Mouse (Mus musculus): ENCODE results near the gene Gm4881. TPM values are rescaled to one million over a fixed set of nuclear protein-coding genes. Genes with fewer than 3 reads are reported as not detected.

The Gm4881 gene
- polyA plus RNA-seq, 1 experiment, result not detected

DNA sequence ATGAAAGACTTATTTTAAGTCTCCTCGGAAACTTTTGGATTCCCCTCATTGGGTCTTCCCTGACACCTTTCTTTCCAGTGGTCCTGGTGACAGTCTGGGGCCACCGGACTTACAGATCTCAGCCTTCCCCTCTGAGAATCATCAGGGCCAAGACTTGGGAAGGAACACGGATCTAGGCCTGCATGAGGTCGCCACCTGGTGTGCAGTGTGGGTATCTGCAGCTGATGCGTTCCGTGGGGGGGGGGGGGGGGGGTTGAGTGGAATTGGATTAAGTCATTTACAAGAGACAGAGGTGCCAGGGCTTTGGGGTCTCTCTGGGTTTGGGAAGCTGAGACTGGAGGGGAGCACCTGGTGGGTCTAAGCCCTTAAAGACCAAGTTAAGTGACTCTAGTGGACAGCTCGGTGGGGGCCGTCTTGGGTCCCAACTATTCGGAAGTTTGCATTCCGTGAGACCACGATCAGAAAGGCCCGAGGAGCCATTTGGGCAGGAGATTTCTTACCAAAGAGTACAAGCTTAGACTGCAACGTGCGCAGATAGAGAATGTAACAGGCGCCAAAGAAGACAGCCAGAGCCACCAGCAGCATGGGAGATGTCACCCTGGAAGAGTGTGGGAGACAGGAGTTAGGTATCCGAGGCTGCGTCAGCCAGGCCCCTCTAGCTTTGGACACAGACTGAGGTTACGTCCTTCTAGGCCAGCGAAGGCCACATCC lies 27.1 kb upstream of the Gm4881 start:
- H3K27ac ChIP-seq (ENCODE audit: insufficient read depth, low read depth, low read length), result peak overlapping the region; percentile 43; the same call in 1 of the 2 replicates
- TF ChIP-seq CTCF (IDR thresholded peaks at IDR 0.05; ENCODE audit: extremely low read depth, insufficient read length, insufficient replicate concordance, low read depth, low read length), result peak; percentile 68; the same call in 1 of the 2 replicates
- TF ChIP-seq POLR2A (IDR thresholded peaks at IDR 0.05; ENCODE audit: low read depth, low read length), result no peak
- H3K36me3 ChIP-seq (ENCODE audit: control insufficient read depth, insufficient read depth, low read length), result peaks cover 9% of the 10 kb centered on the region
- H3K4me1 ChIP-seq (ENCODE audit: control insufficient read depth, insufficient read depth, insufficient read length, low read length), result 0 out of 2 replicates have a peak, but pooled peaks cover 2% of the 10 kb centered on the region
- peak overlapping the region; percentile 88 for H3K4me3 ChIP-seq (ENCODE audit: low read depth, low read length)
- WGBS, result 7% methylated on average over 19 of the region's 19 CpGs
- no peaks in the 10 kb centered on the region for H3K27me3 ChIP-seq (ENCODE audit: control insufficient read depth, insufficient read depth, low read length)

DNA sequence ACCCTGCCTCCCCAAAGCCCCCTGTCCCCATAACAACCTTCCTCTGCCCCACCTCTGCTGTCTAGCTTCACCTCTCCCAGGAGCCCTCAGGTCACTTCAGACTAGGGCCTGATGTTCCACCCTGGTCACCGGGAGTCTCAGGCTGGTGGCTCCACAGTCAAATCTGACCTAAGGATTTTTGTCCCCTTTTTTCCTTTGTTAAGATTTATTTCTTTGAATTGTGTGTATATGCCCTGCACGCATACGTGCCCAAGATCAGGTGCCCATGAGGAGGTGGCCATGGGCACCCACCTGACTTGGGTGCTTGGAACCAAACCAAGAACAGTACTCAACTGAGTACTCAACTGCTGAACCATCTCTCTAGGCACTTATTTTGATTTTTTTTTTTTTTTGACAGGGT lies 26.0 kb upstream of the Gm4881 start:
- 0 out of 2 replicates have a peak, but pooled peaks cover 2% of the 10 kb centered on the region for H3K4me1 ChIP-seq (ENCODE audit: control insufficient read depth, insufficient read depth, insufficient read length, low read length)
- TF ChIP-seq POLR2A (IDR thresholded peaks at IDR 0.05; ENCODE audit: low read depth, low read length) (no peak), CTCF (IDR thresholded peaks at IDR 0.05; ENCODE audit: extremely low read depth, insufficient read length, insufficient replicate concordance, low read depth, low read length) (no peak)
- peaks cover 9% of the 10 kb centered on the region for H3K36me3 ChIP-seq (ENCODE audit: control insufficient read depth, insufficient read depth, low read length)
- H3K4me3 ChIP-seq (ENCODE audit: low read depth, low read length), result no peak overlapping the region
- no peak overlapping the region for H3K27ac ChIP-seq (ENCODE audit: insufficient read depth, low read depth, low read length)
- WGBS, result 96% methylated on average over 3 of the region's 3 CpGs
- H3K27me3 ChIP-seq (ENCODE audit: control insufficient read depth, insufficient read depth, low read length), result no peaks in the 10 kb centered on the region

DNA sequence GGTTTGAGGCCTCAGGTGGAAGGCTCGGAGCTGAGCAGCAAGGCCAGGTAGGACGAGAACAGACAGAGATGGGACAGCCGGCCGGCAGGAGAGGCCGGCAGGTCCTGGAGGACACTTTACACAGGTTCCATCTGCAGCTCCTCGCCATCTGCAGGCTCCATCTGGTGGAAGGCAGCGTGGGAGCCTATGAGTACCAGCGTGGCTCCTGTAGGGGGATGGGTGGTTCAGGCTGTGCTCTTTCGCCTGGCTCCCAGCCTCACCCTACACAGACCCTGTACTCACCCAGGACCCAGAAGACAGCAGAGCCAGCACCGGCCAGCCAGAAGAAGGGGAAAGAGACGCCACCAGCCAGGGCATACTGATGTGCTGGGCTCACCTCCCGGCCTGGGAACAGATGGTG lies 25.5 kb upstream of the Gm4881 start:
- H3K27ac ChIP-seq (ENCODE audit: insufficient read depth, low read depth, low read length), result no peak overlapping the region
- TF ChIP-seq POLR2A (IDR thresholded peaks at IDR 0.05; ENCODE audit: low read depth, low read length) (no peak), CTCF (IDR thresholded peaks at IDR 0.05; ENCODE audit: extremely low read depth, insufficient read length, insufficient replicate concordance, low read depth, low read length) (no peak)
- 0 out of 2 replicates have a peak, but pooled peaks cover 2% of the 10 kb centered on the region for H3K4me1 ChIP-seq (ENCODE audit: control insufficient read depth, insufficient read depth, insufficient read length, low read length)
- 95% methylated on average over 12 of the region's 12 CpGs for WGBS
- H3K27me3 ChIP-seq (ENCODE audit: control insufficient read depth, insufficient read depth, low read length), result no peaks in the 10 kb centered on the region
- H3K4me3 ChIP-seq (ENCODE audit: low read depth, low read length), result no peak overlapping the region
- peaks cover 9% of the 10 kb centered on the region for H3K36me3 ChIP-seq (ENCODE audit: control insufficient read depth, insufficient read depth, low read length)

DNA sequence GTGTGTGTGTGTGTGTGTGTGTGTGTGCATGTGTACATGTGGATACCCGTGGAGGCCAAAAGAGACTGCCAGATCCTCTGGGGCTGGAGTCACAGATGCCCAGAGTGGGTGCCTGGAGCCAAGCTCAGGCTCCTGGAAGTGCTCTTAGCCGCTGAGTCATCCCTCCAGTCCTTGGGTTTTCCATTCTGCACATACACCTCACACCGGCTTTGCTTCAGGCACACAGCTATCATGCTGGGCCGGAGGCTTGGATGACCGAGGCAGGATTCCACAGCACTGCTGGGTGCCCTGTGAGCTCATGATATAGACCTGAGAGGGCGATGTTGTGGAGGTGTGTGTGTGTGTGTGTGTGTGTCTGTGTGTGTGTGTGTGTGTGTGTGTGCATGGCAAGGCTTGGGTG lies 24.2 kb upstream of the Gm4881 start:
- TF ChIP-seq POLR2A (IDR thresholded peaks at IDR 0.05; ENCODE audit: low read depth, low read length) (no peak), CTCF (IDR thresholded peaks at IDR 0.05; ENCODE audit: extremely low read depth, insufficient read length, insufficient replicate concordance, low read depth, low read length) (no peak)
- H3K27ac ChIP-seq (ENCODE audit: insufficient read depth, low read depth, low read length), result no peak overlapping the region
- H3K36me3 ChIP-seq (ENCODE audit: control insufficient read depth, insufficient read depth, low read length), result peaks cover 9% of the 10 kb centered on the region
- 78% methylated on average over 6 of the region's 6 CpGs for WGBS
- H3K4me3 ChIP-seq (ENCODE audit: low read depth, low read length), result no peak overlapping the region
- no peaks in the 10 kb centered on the region for H3K27me3 ChIP-seq (ENCODE audit: control insufficient read depth, insufficient read depth, low read length)
- H3K4me1 ChIP-seq (ENCODE audit: control insufficient read depth, insufficient read depth, insufficient read length, low read length), result 0 out of 2 replicates have a peak, but pooled peaks cover 2% of the 10 kb centered on the region

DNA sequence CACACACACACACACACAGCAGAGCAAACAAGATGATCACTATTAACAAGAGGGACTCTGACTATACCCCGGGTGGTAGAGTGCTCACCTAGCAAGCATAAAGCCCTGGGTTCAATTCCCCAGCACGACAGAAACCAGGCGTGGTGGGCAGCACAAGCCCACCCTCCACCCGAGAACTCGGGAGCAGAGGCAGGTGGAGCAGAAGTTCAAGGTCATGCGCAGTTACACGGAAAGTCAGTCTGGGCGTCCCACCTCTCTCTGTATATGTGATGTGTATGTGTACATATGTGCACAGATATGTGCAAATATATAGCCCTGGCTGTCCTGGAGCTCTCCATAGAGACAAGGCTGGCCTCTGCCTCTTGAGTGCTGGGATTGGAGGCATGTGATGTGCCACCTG lies 23.7 kb upstream of the Gm4881 start:
- WGBS, result 71% methylated on average over 8 of the region's 8 CpGs
- Histone ChIP-seq H3K27me3 (ENCODE audit: control insufficient read depth, insufficient read depth, low read length) (no peaks in the 10 kb centered on the region), H3K36me3 (ENCODE audit: control insufficient read depth, insufficient read depth, low read length) (peaks cover 9% of the 10 kb centered on the region), H3K4me1 (ENCODE audit: control insufficient read depth, insufficient read depth, insufficient read length, low read length) (0 out of 2 replicates have a peak, but pooled peaks cover 2% of the 10 kb centered on the region), H3K4me3 (ENCODE audit: low read depth, low read length) (no peak overlapping the region), H3K27ac (ENCODE audit: insufficient read depth, low read depth, low read length) (no peak overlapping the region)
- TF ChIP-seq POLR2A (IDR thresholded peaks at IDR 0.05; ENCODE audit: low read depth, low read length), result no peak
- TF ChIP-seq CTCF (IDR thresholded peaks at IDR 0.05; ENCODE audit: extremely low read depth, insufficient read length, insufficient replicate concordance, low read depth, low read length), result no peak

DNA sequence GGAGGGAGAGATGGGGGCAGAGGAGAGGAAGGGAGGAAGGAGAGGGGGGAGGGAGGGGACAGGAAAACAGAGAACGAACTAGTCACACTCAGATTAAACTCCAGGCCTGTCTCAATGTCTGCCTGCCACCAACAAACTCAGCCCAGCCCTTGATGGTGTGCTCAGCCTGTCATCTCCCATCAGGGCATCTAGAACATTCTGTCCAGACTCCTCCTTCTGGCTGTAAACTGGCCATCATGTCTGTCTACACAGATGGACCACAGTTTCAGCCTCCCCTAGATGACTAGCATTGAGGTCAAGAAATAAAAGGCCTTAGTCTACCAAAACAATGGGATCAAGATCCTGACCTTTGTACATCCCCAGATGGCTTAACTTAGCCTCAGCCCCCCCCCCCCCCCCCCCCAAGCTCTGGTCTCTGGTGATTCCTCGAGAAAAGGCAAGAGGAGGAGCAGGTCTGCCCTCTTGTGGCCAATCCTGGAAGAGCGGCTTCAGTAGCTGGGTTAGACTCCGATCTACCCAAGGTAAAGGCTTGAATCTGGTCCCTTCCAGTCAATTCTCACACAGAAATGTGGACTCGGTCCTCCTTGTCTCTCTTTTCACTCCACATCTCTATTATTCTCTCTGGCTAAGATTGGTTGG lies 20.7 kb upstream of the Gm4881 start:
- Histone ChIP-seq H3K4me1 (ENCODE audit: control insufficient read depth, insufficient read depth, insufficient read length, low read length) (no peaks in the 10 kb centered on the region), H3K36me3 (ENCODE audit: control insufficient read depth, insufficient read depth, low read length) (peaks cover 4% of the 10 kb centered on the region), H3K27me3 (ENCODE audit: control insufficient read depth, insufficient read depth, low read length) (no peaks in the 10 kb centered on the region), H3K4me3 (ENCODE audit: low read depth, low read length) (no peak overlapping the region), H3K27ac (ENCODE audit: insufficient read depth, low read depth, low read length) (no peak overlapping the region)
- 11% methylated on average over 5 of the region's 5 CpGs for WGBS
- TF ChIP-seq CTCF (IDR thresholded peaks at IDR 0.05; ENCODE audit: extremely low read depth, insufficient read length, insufficient replicate concordance, low read depth, low read length) (peak; percentile 67; the same call in 1 of the 2 replicates), POLR2A (IDR thresholded peaks at IDR 0.05; ENCODE audit: low read depth, low read length) (no peak)

DNA sequence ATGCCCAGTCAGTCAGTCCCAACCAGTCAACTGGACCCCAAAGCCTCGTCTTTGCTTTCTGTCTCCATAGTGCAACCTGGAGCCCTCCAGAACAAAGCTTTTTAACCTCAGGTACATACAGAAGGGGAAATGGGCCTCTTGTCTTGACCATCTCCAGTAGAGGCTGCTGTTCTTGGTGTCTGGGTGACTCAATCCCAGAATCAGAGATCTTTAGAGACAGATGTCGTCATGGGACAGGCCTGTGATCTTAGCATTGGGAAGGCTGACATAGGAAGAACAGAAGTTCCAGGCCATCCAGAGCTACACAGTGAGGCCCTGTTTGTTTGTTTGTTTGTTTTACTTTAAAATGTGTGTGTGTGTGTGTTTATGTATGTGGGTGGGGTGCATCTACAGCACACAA lies 20.0 kb upstream of the Gm4881 start:
- TF ChIP-seq CTCF (IDR thresholded peaks at IDR 0.05; ENCODE audit: extremely low read depth, insufficient read length, insufficient replicate concordance, low read depth, low read length) (no peak), POLR2A (IDR thresholded peaks at IDR 0.05; ENCODE audit: low read depth, low read length) (no peak)
- H3K4me1 ChIP-seq (ENCODE audit: control insufficient read depth, insufficient read depth, insufficient read length, low read length), result no peaks in the 10 kb centered on the region
- no peak overlapping the region for H3K27ac ChIP-seq (ENCODE audit: insufficient read depth, low read depth, low read length)
- H3K27me3 ChIP-seq (ENCODE audit: control insufficient read depth, insufficient read depth, low read length), result no peaks in the 10 kb centered on the region
- H3K36me3 ChIP-seq (ENCODE audit: control insufficient read depth, insufficient read depth, low read length), result no peaks in the 10 kb centered on the region
- 62% methylated on average over 2 of the region's 2 CpGs for WGBS
- H3K4me3 ChIP-seq (ENCODE audit: low read depth, low read length), result no peak overlapping the region

All from small intestine, adult 2 months (tissue).